Mouse (Mus musculus): ENCODE data around the gene 4931406C07Rik.

Gene 4931406C07Rik

GRCm38 (mm10) chr9:15288402-15288801 is 17.8 kb downstream of the 4931406C07Rik start:
- DNase-seq (ENCODE audit: low spot score), result no peak

- no peak for DNase-seq (ENCODE audit: low spot score)
Measured at GRCm38 (mm10) chr9:15287846-15288245, 18.4 kb downstream of the 4931406C07Rik start.

GRCm38 (mm10) chr9:15285443-15285842 is 20.8 kb downstream of the 4931406C07Rik start:
- DNase-seq (ENCODE audit: low spot score), result no peak

GRCm38 (mm10) chr9:15280491-15280879 is 25.8 kb downstream of the 4931406C07Rik start:
- DNase-seq (ENCODE audit: low spot score), result peak; percentile 3

GRCm38 (mm10) chr9:15279649-15280490 is 26.4 kb downstream of the 4931406C07Rik start, which contains the start of gene Med17:
TSS of gene Med17 (minus strand) at chr9:15279931.
- peak; percentile 98 for DNase-seq (ENCODE audit: low spot score)

GRCm38 (mm10) chr9:15279139-15279648 is 27.1 kb downstream of the 4931406C07Rik start:
- no peak for DNase-seq (ENCODE audit: low spot score)

- DNase-seq (ENCODE audit: low spot score), result no peak
Measured at GRCm38 (mm10) chr9:15278343-15278742, 27.9 kb downstream of the 4931406C07Rik start.

GRCm38 (mm10) chr9:15276855-15277254 is 29.4 kb downstream of the 4931406C07Rik start:
- DNase-seq (ENCODE audit: low spot score), result no peak

- DNase-seq (ENCODE audit: low spot score), result no peak
Measured at GRCm38 (mm10) chr9:15273981-15274380, 32.3 kb downstream of the 4931406C07Rik start.

- no peak for DNase-seq (ENCODE audit: low spot score)
Measured at GRCm38 (mm10) chr9:15263487-15263886, 42.8 kb downstream of the 4931406C07Rik start.

GRCm38 (mm10) chr9:15261980-15262379 is 44.3 kb downstream of the 4931406C07Rik start:
- no peak for DNase-seq (ENCODE audit: low spot score)

- DNase-seq (ENCODE audit: low spot score), result no peak
Measured at GRCm38 (mm10) chr9:15256214-15256613, 50.0 kb downstream of the 4931406C07Rik start.

GRCm38 (mm10) chr9:15254501-15254900 is 51.7 kb downstream of the 4931406C07Rik start:
- DNase-seq (ENCODE audit: low spot score), result no peak

GRCm38 (mm10) chr9:15252196-15252595 is 54.1 kb downstream of the 4931406C07Rik start:
- no peak for DNase-seq (ENCODE audit: low spot score)

- no peak for DNase-seq (ENCODE audit: low spot score)
Measured at GRCm38 (mm10) chr9:15250376-15250775, 55.9 kb downstream of the 4931406C07Rik start.

- DNase-seq (ENCODE audit: low spot score), result no peak
Measured at GRCm38 (mm10) chr9:15245319-15246075, 60.8 kb downstream of the 4931406C07Rik start.

GRCm38 (mm10) chr9:15242130-15242529 is 64.1 kb downstream of the 4931406C07Rik start:
- DNase-seq (ENCODE audit: low spot score), result no peak

GRCm38 (mm10) chr9:15241596-15241939 is 64.7 kb downstream of the 4931406C07Rik start:
- DNase-seq (ENCODE audit: low spot score), result peak; percentile 70

- DNase-seq (ENCODE audit: low spot score), result no peak
Measured at GRCm38 (mm10) chr9:15240863-15241595, 65.2 kb downstream of the 4931406C07Rik start.

GRCm38 (mm10) chr9:15240006-15240405 is 66.2 kb downstream of the 4931406C07Rik start:
- DNase-seq (ENCODE audit: low spot score), result no peak

- DNase-seq (ENCODE audit: low spot score), result peak; percentile 68
Measured at GRCm38 (mm10) chr9:15239042-15239925, 67.0 kb downstream of the 4931406C07Rik start, which contains the start of gene Vstm5. TSS of gene Vstm5 (plus strand) at chr9:15239045.

All from retina, embryonic 14.5 days (tissue).